Mouse (Mus musculus) forelimb bud, embryonic 11.5 days (tissue): ENCODE measurements around the gene Zfp57.
"Not testable (repeated sequence)": the region's sequence is repeated elsewhere in the genome, so short reads cannot be mapped to it uniquely, and the experiment has no call there.

Source experiments
- DNase-seq: peaks from one replicate; pipeline ENCODE4 v3.0.0-alpha.2; 2012; ENCODE audit warnings: low read depth, low spot score

The Zfp57 gene

GRCm38 (mm10) chr17:36995448-36995847 lies 5.5 kb upstream of the Zfp57 start:
- no peak for DNase-seq

GRCm38 (mm10) chr17:36997033-36997735 lies 3.8 kb upstream of the Zfp57 start:
- peak; percentile 78 for DNase-seq

DNA sequence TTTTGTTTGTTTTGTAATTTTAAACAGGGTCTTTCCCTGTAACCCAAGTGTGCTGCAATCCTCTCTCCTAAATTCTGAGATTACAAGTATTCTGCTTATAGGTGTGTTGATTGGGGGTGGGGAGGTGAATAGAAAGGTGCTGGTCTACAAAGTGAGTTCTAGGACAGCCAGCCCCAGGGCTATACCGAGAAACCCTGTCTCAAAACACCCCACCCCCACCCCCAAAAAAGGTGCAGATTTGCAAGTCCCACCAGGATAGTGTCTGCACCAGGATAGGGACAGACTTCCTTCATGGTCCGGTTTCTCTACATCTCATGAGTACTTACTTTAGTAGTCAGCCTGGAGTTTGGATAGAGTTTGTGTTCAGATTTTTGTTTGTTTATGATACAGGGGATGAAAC lies 2.5 kb upstream of the Zfp57 start:
- no peak for DNase-seq

- DNase-seq: peak; percentile 84
Measured at GRCm38 (mm10) chr17:37002364-37003330, 1.7 kb downstream of the Zfp57 start.

DNA sequence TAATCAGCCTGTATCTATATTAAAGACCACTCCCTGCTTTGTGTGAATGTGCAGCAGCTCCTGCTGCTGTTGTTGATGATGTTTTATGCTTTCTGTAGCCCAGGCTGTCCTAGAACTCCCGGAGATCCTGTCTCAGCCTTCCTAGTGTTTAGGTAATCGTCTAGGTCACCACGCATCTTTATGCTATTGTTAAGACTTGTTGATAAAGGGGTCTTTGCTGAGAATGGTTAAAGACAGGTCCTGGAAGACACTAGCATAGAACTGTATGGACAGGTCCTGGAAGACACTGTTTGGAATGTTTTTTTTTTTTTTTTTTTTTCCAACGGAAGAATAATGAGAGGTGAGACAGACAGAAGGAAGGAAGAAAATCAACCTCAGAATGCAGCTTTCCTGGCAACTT lies 2.4 kb downstream of the Zfp57 start:
- DNase-seq: no peak

GRCm38 (mm10) chr17:37008161-37008560 lies 7.2 kb downstream of the Zfp57 start:
- DNase-seq: no peak

GRCm38 (mm10) chr17:37009460-37010042 lies 8.6 kb downstream of the Zfp57 start:
- DNase-seq: no peak

GRCm38 (mm10) chr17:37011719-37012118 lies 10.8 kb downstream of the Zfp57 start:
- DNase-seq: no peak

DNA sequence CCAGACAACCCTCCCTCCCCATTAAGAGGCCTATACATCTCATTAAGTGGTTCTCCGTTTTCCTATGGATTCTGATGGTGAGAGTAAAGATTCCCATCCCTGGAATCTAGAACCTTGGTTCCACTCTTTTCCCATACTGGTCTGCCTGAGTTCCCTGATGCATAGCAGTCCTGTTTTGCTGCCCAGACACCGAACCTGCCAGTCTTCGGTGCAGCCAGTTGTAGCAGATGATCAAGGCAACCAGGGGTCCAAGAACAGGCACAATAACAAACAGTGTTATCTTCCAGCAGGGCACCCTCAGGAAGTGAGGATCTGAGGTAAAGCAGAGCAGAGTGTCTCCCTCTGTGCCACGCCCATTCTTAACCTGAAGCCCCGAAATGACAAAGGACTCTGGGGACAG lies 11.2 kb downstream of the Zfp57 start:
- DNase-seq: no peak

- no peak for DNase-seq
Measured at GRCm38 (mm10) chr17:37016333-37016732, 15.4 kb downstream of the Zfp57 start.

DNA sequence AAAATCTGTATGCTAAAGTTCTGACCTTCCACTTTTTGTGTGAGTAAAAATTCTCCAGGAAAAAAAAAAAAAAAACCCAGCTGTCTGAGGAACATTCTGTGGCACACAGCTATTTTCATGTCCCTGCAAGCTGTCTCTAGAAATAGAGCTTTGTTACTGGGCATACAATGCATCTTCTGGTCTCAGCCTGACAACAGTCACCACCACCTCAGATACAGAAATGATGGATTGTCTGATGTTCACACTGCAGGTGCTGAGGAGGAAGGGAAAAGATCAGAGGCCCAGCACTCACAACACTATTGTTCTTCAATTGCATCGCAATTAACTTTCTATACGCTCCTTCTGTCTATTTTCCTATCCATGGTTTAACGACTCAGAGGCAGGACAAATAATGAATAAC lies 17.4 kb downstream of the Zfp57 start:
- no peak for DNase-seq

DNA sequence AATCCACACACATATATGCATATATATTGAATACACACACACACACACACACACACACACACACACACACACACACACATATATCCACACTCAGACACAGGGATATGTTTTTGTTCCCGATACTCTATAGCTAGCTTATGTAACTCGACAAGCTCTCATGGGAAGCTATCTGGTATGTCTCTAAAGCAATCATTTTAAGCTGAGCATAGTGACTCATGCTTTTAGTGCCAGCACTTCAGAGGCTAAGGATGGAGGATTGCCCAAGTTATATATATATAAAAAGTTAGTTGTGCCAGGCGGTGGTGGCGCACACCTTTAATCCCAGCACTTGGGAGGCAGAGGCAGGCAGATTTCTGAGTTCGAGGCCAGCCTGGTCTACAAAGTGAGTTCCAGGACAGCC lies 18.3 kb downstream of the Zfp57 start:
- DNase-seq: not testable (repeated sequence)

DNA sequence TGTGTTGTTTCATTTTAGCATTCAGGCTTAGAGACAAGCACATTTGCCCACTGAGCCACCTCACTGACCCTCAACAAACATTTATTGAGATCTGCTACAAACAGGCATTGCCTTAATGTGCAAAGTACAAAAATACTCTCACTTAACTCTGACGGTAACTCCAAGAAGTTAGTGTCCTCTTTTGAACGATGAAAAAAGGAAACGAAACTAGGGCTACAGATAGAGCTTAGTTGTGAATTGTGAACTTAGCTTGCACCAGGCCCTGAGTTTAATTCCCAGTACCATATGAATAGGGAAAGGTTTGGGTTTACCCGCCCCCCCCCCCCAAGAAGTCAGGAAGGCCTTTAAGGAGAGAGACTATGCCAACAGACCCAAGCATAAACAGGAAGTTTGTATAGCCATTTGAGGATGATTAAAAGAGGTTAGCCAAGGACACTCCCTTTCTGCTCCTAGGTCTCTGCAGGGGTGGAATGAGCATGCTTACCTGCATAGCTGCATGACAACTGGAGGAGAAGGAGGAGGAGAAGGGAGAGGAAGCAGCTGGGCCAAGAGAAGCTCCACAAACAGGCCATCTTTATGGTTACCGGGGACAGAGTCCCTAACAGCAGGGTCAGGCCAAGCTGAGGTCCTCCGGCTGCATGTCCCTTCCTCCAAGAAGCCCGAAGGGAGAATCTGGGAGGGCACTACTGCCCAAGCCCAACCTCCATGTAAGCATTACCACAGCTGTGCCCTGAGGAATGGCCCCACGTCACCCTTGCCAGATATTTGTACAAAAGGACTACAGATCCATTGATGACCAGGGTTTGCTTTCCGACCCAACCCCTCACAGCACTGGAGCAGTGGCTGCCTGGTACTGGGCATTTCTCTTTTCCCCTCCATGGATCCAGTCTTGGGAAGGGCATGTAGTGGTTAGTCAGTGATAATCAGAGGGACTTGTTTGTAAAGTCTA lies 21.9 kb downstream of the Zfp57 start, which contains the start of gene Mog:
Gene Mog (minus strand): TSS at position 771 of the 949 bp plus-strand sequence.
- DNase-seq: no peak

DNA sequence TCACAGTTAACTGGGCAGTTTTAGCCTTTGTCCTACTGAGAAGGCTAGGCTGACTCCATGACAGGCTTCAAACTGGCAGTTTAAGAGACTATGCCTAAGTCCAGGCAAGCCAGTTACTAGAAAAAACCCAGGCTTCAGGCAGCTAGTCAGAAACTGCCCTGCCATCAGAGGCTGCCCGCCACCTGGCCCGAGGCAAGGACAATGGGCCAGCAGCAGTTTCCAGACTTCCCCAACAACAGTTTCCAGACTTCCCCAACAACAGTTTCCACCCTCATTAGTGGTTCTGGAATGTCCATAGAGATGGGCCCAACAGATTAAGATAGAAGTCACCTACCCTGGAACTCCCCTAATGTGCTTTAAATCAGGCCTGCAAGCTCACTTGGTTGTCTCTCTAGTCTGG lies 25.5 kb downstream of the Zfp57 start:
- no peak for DNase-seq

DNA sequence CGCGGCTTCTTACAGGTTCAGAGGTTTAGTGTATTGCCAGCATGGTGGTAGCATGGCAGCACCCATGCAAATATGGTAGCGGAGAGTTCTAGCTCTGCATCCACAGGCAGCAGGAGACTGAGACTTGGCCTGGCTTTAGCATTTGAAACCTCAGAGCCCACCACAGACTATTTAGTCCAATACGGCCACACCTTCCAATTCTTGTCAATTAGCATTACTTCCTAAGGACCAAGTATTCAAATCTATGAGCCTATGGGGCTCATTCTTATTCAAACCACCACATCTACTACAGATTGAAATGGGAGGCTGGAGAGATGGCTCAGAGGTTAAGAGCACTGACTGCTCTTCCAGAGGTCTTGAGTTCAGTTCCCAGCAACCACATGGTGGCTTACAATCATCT lies 26.5 kb downstream of the Zfp57 start:
- no peak for DNase-seq

DNA sequence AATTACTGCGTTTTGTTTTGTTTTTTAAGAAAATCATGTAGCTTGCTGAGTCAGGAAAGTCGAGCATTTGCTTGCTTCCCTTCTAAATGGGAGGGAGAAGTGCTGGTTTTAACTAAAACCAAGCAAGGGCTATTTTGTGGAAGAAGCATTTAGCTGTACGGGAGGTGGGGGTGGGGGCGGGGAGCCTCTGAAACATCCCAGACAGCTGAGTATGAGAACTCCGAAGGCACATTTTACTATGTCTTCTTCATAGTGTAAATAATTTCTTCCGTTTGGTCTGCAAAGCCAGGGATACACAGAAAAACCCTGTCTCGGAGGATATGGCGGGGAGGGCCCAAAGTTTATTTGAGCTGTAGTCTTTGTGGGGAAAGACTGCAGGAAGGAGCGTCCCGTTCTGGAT lies 27.2 kb downstream of the Zfp57 start:
- no peak for DNase-seq

GRCm38 (mm10) chr17:37028683-37029120 lies 27.7 kb downstream of the Zfp57 start:
- peak; percentile 98 for DNase-seq

GRCm38 (mm10) chr17:37029162-37029561 lies 28.2 kb downstream of the Zfp57 start:
- DNase-seq: no peak

DNA sequence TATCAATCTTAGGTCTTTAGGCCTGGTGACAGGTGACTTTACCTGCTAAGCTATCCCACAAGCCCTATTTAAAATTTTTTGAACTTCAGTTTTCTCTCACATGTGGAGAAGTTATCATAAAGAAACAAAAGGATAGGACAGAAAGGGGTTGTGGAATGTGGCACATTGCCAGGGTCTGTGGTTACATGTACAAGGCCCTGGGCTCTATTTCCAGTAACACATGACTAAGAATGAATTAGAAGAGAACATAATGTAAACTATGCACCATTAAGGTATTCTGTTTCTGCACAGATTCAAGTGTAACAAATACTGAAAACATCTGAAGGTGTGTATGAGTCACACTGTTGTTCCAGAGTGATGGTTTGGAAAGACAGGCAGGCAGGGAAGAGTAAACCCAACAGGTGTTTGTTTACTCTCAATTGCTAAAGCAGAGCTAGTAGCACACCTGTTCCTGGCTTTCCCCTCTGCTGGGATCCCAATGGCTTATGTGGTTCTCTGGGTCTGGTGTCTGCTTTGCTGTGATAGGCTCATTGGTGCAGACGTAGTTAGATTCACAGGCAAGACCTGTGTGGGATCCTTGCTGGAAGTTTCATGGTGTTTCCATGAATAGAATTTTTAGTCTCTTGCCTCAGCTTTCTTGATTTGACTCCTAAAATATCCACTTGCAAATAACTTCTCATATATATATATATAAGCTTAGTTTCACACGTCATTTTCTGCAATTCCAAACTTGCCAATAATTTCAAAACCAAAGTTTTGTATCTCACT lies 38.3 kb downstream of the Zfp57 start:
- DNase-seq: no peak

DNA sequence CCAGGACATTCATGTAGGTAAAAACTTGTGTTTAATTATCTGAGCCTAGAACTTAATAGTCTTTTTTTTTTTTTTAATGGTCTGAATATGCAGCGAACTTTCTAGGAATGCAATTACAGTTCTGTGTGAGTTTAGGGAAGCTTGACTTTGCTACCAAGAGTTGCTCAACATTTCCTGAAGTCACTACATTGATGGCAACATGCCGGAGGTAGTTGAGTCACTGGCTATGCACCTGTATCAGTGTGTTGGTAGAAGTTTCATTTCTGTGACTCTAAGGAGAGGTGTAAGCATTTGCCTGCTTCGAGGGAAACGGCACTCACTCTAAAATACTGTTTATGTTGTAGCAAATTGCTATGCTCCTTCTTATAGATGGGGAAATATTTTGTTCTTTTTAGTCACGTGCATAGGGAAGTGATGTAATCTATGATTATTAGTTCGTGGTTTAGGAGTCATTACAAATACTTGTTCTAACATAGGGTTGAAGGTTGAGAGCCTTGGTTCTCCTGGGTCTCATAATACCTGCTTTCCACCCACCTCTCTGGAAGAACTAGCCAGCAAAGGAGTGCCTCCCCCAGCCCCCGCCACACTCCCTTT lies 43.8 kb downstream of the Zfp57 start:
- DNase-seq: no peak
